Mouse (Mus musculus): ENCODE results near the gene Atf6.

DNA sequence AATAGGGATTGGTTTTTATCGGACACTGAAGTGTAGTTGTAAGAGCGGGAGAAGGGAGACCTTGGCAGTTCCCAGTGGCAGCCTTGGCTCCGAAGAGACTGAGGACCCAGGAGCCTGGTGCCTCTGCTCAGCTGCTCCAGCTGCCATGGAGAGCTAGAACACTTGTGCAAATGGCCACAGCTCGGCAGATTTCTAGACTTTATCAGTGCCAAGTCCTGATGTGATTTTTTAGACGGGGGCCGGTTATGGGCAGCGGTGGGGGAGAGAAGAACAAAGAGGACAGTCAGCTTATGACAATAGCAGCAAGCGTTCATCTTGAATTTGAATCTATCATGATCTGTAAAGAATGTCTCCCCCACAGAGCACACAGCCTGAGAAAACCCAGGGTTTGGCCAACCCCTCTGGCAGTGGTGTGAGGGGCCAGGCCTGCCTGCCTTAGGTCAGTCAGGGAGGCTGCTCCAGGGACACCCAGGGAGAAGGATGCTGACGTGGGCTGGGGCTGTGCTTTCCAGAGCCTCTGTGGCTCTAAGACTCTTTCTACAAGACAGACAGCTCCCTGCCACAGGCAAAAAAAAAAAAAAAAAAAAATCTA lies 193.3 kb downstream of the Atf6 start:
- TF ChIP-seq CTCF (IDR thresholded peaks at IDR 0.05; ENCODE audit: low read depth) = no peak
- no peak for TF ChIP-seq EP300 (IDR thresholded peaks at IDR 0.05; ENCODE audit: low read depth)
